Mouse (Mus musculus) kidney, postnatal 36 days (tissue): ENCODE measurements around the gene Polr2h.

ENCODE experiments used
- DNase-seq, 2 experiments: peaks; one replicate each; pipeline ENCODE4 v3.0.0; 2021 to 2022; ENCODE audit warnings: mixed read lengths in 2 of 2

The Polr2h gene

GRCm38 (mm10) chr16:20723247-20723646, 5.8 kb downstream of the Polr2h start:
- DNase-seq = no peak

GRCm38 (mm10) chr16:20724338-20724748, 6.9 kb downstream of the Polr2h start:
- DNase-seq = peak; percentile 67 to 82

DNA sequence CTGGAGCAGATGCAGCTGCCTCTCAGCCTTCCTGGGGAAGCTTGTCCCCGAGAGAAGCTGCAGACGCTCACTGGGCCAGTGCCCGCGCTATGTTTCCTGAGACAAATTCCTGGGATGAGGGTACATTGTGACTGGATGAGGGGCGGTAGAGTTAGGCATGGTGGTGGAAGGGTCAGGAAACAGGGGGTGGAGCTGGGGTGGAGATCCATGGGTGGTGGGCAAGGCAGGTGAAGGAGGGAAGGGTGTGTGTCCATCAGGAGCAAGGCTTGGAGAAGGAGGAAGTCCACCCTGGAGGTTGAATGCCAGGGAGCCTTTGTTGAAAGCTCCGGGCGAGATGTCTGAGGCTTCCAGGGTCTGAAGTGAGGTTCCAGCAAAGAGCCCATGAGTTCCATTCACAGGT, 7.9 kb downstream of the Polr2h start:
- DNase-seq = no peak

GRCm38 (mm10) chr16:20725750-20726149, 8.3 kb downstream of the Polr2h start:
- no peak for DNase-seq

DNA sequence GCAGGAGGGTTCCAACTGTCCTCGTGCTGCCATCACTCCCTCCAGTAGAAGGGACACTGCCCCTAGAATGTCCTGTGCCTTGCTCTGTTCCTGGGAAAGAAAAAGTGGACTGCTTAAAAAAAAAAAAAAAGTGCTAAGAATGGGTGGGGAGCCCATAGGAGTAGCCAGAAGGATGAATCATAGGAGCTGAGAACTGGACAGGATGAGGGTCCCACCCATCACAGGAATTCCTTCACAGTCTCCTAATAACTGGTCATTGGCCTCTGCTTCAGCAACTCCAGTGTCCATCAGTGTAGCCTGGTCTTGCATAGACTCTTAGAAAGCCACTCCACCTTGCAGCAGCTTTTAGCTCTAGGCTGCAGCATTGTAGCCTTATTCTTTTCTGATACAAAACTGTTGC, 8.9 kb downstream of the Polr2h start:
- DNase-seq = no peak

- peak; percentile 76 to 80 for DNase-seq
These were observed 12.8 kb downstream of the Polr2h start for GRCm38 (mm10) chr16:20730293-20730711.

GRCm38 (mm10) chr16:20731688-20732087, 14.2 kb downstream of the Polr2h start:
- DNase-seq = no peak

DNA sequence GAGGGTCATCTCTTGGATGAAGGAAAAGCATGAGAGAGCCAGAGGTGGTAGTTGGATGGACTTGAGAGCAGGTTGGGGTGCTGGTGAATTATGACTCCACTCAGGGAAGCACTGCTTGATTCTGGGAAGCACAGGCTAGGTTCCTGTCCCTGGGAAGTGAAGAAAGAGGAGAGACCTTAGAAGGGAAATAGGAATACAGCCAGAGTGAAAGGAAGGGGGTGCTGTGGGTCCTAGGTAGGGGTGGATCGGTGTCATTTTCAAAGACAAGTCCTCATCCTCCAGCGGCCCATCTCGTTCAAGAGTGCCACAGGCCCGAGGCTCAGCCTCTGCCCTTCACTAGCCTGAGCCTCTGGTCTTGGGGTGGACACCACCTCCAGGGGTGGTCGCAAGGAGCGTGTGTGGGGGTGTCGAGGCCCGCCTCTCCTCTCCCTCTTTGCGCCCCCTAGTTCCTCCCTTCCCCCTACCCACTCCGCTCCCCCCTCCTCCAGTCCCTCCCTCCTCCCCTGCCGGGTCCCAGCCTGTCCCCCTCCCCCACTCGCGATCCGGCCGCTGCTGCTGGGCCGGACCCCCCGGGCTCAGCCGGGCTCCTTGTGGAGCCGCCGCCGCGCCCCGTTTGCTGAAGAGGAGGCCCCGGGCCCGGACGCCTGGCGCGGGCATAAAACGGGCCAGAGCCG, 14.9 kb downstream of the Polr2h start:
- no peak for DNase-seq

DNA sequence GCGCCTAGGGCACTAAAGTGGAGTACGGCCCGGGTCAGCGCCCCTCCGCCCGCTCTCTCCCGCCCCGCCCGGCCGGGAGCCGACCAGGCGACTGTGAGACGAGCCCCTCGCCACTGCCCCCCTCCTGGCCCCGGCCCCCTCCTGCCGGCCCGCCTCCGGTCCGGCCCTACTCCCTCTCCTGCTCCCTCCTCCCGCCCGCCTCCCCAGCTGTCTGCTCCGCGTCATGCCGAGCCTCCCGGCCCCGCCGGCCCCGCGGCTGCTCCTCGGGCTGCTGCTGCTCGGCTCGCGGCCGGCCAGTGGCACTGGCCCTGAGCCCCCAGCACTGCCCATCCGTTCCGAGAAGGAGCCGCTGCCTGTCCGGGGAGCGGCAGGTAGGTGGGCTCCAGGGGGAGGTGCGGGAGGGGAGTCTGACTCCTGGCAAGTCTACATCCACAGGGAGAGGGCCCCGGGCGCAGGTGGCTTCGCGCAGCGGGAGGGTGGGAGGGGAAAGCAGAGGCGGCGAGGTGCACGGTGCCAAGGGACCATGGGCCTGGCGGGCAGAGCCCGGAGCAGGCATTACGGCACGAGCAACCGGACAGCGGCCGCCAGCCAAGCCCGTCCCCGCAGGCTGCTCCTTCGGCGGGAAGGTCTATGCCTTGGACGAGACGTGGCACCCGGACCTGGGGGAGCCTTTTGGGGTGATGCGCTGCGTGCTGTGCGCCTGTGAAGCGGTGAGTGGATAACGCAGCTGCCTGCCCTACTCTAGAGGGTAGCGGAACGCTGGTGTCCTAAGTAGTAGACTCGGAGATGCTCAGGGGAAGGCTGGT, 15.7 kb downstream of the Polr2h start, which contains the start of gene Chrd:
Gene Chrd, plus strand, starts transcription at position 203 of the 806 bp plus-strand sequence.
- DNase-seq = peak; percentile 63 to 79

DNA sequence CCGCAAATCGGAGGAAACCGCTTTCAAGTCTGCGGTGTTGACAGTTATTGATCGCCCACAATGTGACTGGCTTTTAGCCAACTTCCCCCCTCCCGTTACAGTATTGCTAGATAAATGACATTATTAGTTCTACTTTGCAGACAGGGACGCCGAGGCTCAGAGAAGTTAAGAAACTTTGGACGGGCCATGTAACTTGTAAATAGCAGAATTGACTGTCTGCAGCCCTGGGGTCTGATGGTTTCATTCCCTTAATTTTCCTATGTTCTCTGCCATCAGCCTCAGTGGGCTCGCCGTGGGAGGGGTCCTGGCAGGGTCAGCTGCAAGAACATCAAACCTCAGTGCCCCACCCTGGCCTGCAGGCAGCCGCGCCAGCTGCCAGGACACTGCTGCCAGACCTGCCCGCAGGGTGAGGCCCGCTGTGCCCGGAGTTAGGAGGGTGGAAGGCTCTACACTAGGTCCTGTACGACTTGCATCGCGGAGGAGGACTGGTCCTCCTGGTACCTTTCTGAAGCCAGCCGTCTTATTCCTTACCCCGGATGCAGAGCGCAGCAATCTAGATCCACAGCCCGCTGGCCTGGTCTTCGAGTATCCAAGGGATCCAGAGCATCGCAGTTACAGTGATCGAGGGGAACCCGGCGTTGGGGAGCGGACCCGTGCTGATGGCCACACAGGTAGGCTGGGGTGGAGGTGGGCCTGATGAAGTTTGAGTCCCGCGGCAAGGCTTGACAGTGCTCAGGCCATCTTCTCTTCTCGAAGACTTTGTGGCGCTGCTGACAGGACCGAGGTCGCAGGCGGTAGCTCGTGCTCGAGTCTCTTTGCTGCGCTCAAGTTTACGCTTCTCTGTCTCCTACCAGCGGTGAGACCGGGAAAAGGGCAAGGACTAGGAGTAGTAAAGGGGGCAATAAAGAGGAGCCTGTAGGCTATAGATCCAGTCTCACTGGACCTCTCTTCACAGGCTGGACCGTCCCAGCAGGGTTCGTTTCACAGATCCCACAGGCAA, 16.6 kb downstream of the Polr2h start, which contains the start of gene Thpo:
Gene Thpo, minus strand, starts transcription at position 781 of the 1,000 bp plus-strand sequence.
- peak in 1 of 2 experiments; percentile 31 for DNase-seq

DNA sequence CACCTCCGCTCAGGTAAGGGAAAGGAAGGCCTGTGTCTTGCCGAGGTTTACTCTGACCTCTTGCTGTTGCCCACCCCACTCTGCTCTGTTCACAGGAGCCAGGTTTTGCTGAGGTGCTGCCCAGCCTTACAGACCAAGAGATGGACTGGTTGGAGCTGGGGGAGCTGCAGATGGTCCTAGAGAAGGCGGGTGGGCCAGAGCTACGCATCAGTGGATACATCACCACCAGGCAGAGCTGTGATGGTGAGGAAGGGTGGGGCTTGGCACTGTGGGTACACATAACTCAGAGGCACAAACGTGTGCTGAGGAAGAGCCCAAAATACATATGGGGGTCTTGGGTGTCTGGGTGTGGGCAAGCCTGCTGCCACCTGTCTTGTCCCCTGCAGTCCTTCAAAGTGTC, 18.2 kb downstream of the Polr2h start:
- DNase-seq = no peak

DNA sequence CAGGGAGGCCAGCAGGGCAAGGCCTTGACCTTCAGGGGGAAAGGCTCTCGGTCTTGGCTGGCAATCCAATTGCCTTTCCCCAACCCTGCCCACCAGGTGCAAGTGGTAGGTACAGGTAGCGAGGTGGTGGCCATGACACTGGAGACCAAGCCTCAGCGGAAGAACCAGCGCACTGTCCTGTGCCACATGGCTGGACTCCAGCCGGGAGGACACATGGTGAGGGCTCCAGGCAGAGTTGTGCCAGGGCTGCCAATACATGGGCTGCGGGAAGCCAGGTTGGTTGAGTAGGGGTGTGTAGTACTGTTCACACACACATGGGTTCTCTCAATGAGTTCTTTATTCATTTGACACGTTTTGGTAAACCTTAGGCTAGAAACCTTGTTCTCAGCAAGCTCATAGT, 18.7 kb downstream of the Polr2h start:
- DNase-seq = no peak

- DNase-seq = no peak
These were observed 19.4 kb downstream of the Polr2h start for GRCm38 (mm10) chr16:20736823-20737222.

DNA sequence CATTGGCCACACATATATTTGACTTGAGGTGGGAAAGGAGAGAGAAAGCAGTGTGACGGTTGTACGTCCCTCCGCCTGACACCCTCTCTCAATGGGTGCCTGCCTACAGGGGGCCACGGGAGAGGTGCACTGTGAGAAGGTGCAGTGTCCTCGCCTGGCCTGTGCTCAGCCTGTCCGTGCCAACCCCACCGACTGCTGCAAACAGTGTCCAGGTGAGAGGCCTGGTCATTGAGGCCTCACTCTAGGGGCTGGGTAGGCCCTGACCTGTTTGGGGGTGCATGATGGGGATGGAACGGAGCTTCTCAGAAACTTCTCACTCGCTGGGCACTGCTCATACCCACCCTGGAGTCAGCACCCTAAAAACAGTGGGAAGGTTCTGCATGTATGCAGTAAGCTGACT, 22.4 kb downstream of the Polr2h start:
- DNase-seq = no peak

DNA sequence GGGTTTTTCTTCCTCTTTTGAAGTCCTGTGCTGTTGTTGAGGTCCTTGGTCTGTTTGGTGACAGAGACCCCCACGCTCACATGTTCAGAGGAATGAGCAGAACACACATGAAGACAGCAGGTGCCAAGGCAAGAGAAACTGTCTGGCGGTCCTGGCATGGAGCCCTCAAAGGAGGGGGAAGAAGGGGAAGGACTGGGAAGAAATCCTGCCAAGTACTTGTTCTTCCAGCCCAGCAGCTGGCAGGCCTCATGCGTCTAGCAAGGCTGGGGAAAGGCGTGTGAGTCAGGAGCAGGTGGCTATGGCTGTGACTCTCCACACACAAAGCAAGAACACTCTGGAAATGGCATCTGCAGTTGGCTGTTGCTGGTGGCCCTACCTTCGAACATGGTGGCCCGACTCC, 29.2 kb downstream of the Polr2h start:
- DNase-seq = peak in 1 of 2 experiments; percentile 23

- DNase-seq = no peak
These were observed 33.1 kb downstream of the Polr2h start for GRCm38 (mm10) chr16:20750518-20750917.

GRCm38 (mm10) chr16:20756052-20756451, 38.6 kb downstream of the Polr2h start:
- no peak for DNase-seq

DNA sequence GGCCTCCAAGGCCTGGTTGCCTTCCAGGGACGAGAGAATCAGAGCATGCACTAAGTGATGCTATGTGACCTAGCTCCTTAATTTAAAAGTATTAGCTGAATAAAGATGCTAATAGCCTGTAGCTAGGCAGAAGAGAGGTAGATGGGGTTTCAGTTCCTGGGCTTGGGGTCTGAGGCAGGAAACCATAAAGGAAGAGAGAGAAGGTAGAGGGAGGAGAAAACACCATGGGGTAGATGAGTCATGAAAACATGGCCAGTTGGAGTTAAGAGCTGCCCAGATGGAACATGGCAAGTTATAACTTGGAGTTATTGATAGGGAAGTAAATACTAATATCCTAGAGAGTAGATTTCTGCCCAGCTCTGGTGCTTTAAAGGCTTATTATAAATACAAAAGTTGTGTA, 39.9 kb downstream of the Polr2h start:
- DNase-seq = no peak

GRCm38 (mm10) chr16:20761681-20762080, 44.2 kb downstream of the Polr2h start:
- peak; percentile 49 to 81 for DNase-seq

DNA sequence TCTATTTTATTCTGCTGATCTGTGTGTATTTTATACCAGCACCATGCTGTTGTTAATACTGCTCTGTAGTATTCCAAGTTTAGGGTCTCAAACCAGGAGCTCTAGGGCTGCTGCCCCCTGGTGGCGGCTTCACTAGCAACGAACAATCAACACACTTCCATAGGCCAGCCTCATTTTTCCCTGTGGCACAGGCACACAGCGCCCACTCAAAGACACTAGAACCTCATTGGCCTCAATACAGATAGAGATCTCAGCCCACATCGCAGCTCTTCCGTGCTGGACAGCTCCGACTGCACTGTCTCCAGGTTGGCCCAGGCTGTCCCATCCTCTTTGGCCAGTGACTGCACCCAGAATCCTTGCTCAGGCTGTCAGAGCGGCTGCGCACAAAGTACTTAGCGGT, 47.8 kb downstream of the Polr2h start:
- DNase-seq = peak; percentile 50 to 83
